ENCODE assay signal across 9 mouse cellular contexts in the genomic region with DNA sequence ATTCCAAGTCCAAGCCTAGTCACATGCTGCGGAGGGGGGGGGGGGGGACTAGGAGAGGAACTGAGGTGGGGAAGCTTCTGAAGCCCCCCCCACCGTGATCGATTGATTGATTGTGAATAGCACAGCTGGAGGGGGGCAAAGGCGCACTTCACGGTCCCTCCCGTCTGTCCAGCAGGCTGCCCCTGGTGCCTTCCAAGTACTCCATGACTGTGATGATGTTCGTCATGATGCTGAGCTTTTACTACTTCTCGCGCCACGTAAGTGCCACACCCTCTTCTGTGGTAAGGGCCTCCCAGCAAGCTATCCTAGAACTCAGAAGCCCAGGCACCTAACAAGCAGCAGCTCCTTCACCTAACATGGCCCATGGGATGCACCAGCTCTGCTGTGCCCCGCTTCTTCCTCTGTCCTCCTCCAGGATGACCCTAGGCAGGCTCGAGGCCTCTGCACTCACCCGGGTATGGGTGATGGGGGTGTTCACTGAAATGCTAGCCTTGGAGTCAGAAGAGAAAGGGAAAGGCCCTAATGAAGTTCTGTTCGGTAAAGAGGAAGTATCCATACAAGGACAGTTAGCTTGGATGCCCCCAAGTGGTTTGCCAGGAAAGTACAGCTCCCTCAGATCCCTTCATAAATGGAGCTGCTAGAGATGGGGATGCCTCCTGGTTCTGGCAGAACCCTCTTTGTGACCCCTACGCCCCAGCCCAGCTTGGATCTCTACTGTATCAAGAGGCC. TPM values are rescaled to one million over a fixed set of nuclear protein-coding genes. Genes with fewer than 3 reads are reported as not detected.
A peak's percentile ranks its signal among the peaks of the same experiment; 100 is the strongest.
DNase-seq lines count a peak whose midpoint lies in the region; ATAC-seq lines count a peak whose summit lies in the region.
"Had no signal": no experiment of that assay in that cellular context is flagged by ENCODE, and none has a peak within 500 bp of the region (broad histone marks: within the 10 kb centered on the region; RNA-seq: fewer than 3 reads in every experiment).

No protein-coding gene starts in this region.

- no peak for ATAC-seq in limb, embryonic 11.5 days (ENCODE audit: insufficient number of reproducible peaks, low FRiP score, low TSS enrichment, low read depth)
- ATAC-seq in hindbrain, embryonic 12.5 days (ENCODE audit: low FRiP score) = 0 out of 2 replicates have a peak, but pooled peaks have one; percentile 26

- peak; percentile 40 for DNase-seq in limb, embryonic 11.5 days (ENCODE audit: low spot score)
- no peak for DNase-seq in limb, embryonic 10.5 days (ENCODE audit: low spot score)
- peak; percentile 82 for DNase-seq in NIH3T3 (ENCODE audit: low read depth)
- peak; percentile 68 for DNase-seq in embryo, embryonic 10.5 days (ENCODE audit: low spot score)
- DNase-seq in left cerebral cortex, postnatal 14 days (ENCODE audit: low spot score in 2 of 2) = peak; percentile 81 to 85
- peak; percentile 56 for DNase-seq in naive thymus-derived CD4-positive, alpha-beta T cell, adult 2 months (ENCODE audit: low read depth)
- DNase-seq in urinary bladder, postnatal 14 days (ENCODE audit: low spot score) = peak; percentile 66

- no peaks in the 10 kb centered on the region for H3K9me3 ChIP-seq in limb, embryonic 11.5 days (ENCODE audit: control insufficient read depth, low read length)
- no peaks in the 10 kb centered on the region for H3K9me3 ChIP-seq in limb, embryonic 10.5 days (replicated peaks)
- H3K9me3 ChIP-seq in hindbrain, embryonic 12.5 days (replicated peaks) = no peaks in the 10 kb centered on the region
- H3K9me3 ChIP-seq: embryonic facial prominence, embryonic 12.5 days had no signal

- H3K4me1 ChIP-seq in limb, embryonic 11.5 days (ENCODE audit: control insufficient read depth, insufficient read depth, low read length) = peaks cover 5% of the 10 kb centered on the region; the same call in 1 of the 2 replicates
- H3K4me1 ChIP-seq in limb, embryonic 10.5 days = peaks cover 8% of the 10 kb centered on the region
- H3K4me1 ChIP-seq in hindbrain, embryonic 12.5 days = no peaks in the 10 kb centered on the region

- 84% methylated on average over 15 of the region's 15 CpGs for WGBS in limb, embryonic 11.5 days
- WGBS in limb, embryonic 10.5 days = 85% methylated on average over 15 of the region's 15 CpGs
- WGBS in hindbrain, embryonic 12.5 days = 80% methylated on average over 15 of the region's 15 CpGs

- no peak overlapping the region for H3K27ac ChIP-seq in limb, embryonic 11.5 days (replicated peaks; ENCODE audit: low read depth, low read length)
- no peak overlapping the region for H3K27ac ChIP-seq in limb, embryonic 10.5 days
- no peak overlapping the region for H3K27ac ChIP-seq in hindbrain, embryonic 12.5 days
- H3K27ac ChIP-seq: embryonic facial prominence, embryonic 12.5 days had no signal

- H3K36me3 ChIP-seq in limb, embryonic 11.5 days (ENCODE audit: control insufficient read depth, insufficient read depth, low read length) = peaks cover 20% of the 10 kb centered on the region
- H3K36me3 ChIP-seq in limb, embryonic 10.5 days = peaks cover 83% of the 10 kb centered on the region
- peaks cover 44% of the 10 kb centered on the region for H3K36me3 ChIP-seq in hindbrain, embryonic 12.5 days

- no peak overlapping the region for H3K4me2 ChIP-seq in limb, embryonic 11.5 days (ENCODE audit: low read depth, severe bottlenecking)
- no peak overlapping the region for H3K4me2 ChIP-seq in hindbrain, embryonic 12.5 days (replicated peaks)
- H3K4me2 ChIP-seq: embryonic facial prominence, embryonic 12.5 days had no signal

- no peak overlapping the region for H3K4me3 ChIP-seq in limb, embryonic 11.5 days (ENCODE audit: low read depth, low read length)
- H3K4me3 ChIP-seq in limb, embryonic 10.5 days = no peak overlapping the region
- H3K4me3 ChIP-seq in hindbrain, embryonic 12.5 days = no peak overlapping the region
- H3K4me3 ChIP-seq: embryonic facial prominence, embryonic 12.5 days had no signal

- intact Hi-C loops in left cerebral cortex, postnatal 14 days (cut with DNase I) = loop anchor here (5.0 to 10.0 kb wide), 2 partner anchors 101 to 284 kb away; no protein-coding TSS in a partner anchor

- H3K9ac ChIP-seq in limb, embryonic 11.5 days (ENCODE audit: low read length) = no peak overlapping the region
- no peak overlapping the region for H3K9ac ChIP-seq in hindbrain, embryonic 12.5 days
- H3K9ac ChIP-seq: embryonic facial prominence, embryonic 12.5 days had no signal

- no peaks in the 10 kb centered on the region for H3K27me3 ChIP-seq in limb, embryonic 11.5 days (ENCODE audit: control insufficient read depth, insufficient read depth, low read length)
- no peaks in the 10 kb centered on the region for H3K27me3 ChIP-seq in limb, embryonic 10.5 days (ENCODE audit: low read depth, poor library complexity, severe bottlenecking)
- H3K27me3 ChIP-seq in hindbrain, embryonic 12.5 days = no peaks in the 10 kb centered on the region
- H3K27me3 ChIP-seq: embryonic facial prominence, embryonic 12.5 days had no signal

RNA-seq across cellular contexts. Expression of a gene that starts 25.3 kb away (rescaled TPM):
- 5.1 and 5.6 TPM in 2 replicates for polyA plus RNA-seq in limb, embryonic 11.5 days (2014; fragmentation: Nextera tagmentation; extraction: Ambion mirVana)
- polyA plus RNA-seq in limb, embryonic 10.5 days (2016; fragmentation: Nextera tagmentation; extraction: Ambion mirVana) = 5.9 and 6.0 TPM in 2 replicates
- polyA plus RNA-seq in hindbrain, embryonic 12.5 days (2016; fragmentation: Nextera tagmentation; extraction: Ambion mirVana) = 4.7 and 6.2 TPM in 2 replicates
- total RNA-seq in left cerebral cortex, postnatal 14 days (2021) = 10 to 100 TPM in 1 of 2 experiments, 1 to 10 TPM in 1; 9.2 to 10.3 TPM

RNA-seq across cellular contexts. Expression of a gene that starts 25.5 kb away (rescaled TPM):
- 18.7 and 25.9 TPM in 2 replicates for polyA plus RNA-seq in limb, embryonic 11.5 days (2014; fragmentation: Nextera tagmentation; extraction: Ambion mirVana)
- 20.9 and 22.0 TPM in 2 replicates for polyA plus RNA-seq in limb, embryonic 10.5 days (2016; fragmentation: Nextera tagmentation; extraction: Ambion mirVana)
- 14.8 and 15.3 TPM in 2 replicates for polyA plus RNA-seq in hindbrain, embryonic 12.5 days (2016; fragmentation: Nextera tagmentation; extraction: Ambion mirVana)
- 1 to 10 TPM; 3.5 to 4.8 TPM for total RNA-seq in left cerebral cortex, postnatal 14 days (2021)
